Mouse (Mus musculus) retina, postnatal 7 days (tissue): Measurements from ENCODE around the gene Mylk4.
A peak's percentile ranks its signal among the peaks of the same experiment; 100 is the strongest.

Experiments used
- DNase-seq: peaks from one replicate; pipeline ENCODE4 v3.0.0-alpha.2; 2012; ENCODE audit warnings: low read depth, low spot score

Mylk4 gene

DNA sequence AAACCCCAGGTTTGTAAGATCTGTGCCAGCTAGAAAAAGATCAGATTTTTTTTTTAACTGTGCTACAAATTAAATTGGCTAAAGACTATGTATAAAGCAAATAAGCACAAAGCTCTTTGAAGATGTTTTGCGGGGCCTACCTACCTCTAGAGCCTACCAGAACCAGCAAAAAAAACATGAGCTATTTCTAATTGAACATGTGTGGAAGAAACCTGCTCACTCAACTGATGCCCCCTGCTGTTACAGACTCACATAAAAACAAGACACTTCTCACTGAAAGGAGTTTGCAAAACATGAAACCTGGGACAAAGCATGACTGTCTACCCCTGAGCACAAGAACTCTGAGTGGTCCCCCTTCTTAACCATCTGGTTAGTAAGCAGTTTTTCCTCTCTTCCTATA is 13.3 kb upstream of the Mylk4 start:
- no peak for DNase-seq

DNA sequence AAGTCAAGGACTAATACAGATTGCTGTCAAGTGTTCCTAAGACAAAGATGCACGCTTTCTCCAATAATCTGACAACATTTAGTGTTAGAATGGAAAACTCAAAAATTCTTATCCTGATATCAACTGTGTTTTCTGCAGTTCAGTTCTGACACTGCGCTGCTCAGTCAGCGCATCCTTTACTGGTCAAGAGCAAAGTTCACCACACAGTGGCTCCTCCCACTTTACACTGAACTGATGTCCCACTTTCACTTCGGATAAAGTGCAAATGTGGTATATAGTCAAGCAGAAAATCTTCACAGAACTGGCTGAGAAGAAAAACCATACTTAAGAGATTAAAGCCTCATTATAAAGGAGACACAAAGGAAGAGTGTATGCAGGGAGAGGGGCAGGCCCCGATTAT is 11.4 kb upstream of the Mylk4 start:
- no peak for DNase-seq

DNA sequence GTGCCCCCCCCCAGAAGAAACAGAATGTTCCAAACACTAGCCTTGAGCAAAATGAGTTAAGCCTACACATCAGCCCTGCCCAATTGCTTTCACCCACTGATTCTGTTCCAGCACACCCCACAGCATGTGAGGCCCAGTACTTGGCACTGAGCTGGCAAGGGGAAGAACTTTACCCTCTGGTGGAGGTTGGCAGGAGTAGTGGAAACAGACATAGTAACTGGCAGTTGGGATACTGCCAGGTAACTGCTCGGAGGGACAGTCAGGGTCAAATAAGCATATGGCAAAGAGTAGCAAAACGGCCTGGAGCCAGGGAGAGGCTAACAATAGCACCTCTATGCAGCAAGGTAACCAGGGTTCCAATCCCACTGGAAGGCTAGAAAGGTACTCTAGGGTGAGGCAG is 10.9 kb upstream of the Mylk4 start:
- DNase-seq, result no peak

DNA sequence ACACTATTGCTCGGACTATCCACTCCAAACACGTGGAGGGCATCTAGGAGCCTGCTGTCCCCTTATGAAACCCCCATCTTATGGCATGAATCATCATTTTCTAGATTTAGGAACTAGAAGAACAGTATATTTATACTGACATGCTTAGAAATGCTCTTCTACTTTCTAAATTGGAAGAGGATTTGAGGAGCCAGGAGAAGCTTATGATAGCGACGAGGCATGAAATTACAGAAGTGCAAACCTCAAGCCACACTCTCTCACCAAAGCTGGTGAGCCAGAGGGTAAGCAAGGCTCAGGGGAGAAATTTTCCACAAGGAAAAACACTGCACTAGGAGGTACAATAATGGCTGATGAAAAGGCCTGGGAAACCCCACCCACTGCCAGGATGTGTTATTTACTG is 6.0 kb upstream of the Mylk4 start:
- DNase-seq, result no peak

DNA sequence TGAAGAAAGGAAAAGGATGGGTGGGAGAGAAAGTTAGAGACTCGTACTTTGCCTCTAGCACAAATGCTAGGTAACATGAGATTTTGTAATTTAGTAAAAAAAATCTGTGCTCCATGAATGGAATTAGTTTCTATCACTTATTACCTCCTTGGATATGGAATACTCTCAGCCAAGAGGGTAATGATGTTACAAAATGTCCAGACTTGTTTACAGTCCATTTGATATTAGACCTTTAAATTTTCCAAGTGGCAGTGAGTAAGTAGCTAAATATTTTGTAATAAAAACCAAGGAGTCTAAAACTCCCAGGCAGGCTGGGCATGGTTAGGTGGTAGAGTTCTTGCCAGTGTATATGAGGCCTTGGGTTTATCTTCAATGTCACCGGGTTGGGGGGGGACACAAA is 3.8 kb upstream of the Mylk4 start:
- no peak for DNase-seq

DNA sequence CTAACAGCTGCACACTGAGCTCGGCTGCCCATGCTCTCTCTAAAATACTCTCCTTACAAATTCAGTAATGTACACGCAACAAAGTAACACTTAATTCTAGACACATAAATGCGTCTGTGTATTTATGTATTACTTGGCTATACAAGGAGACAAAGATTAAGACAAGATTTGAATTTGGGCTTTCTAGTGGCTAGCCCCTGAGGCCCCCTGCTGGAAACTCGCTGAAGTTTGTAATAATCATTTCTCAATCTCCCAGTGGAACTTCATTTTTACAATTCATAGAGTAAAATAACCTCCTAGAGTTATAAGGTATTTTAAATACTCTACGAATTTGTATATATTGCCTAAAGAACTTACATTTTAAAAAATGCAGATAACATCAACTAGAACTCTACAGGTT is 699 bp downstream of the Mylk4 start:
- no peak for DNase-seq

DNA sequence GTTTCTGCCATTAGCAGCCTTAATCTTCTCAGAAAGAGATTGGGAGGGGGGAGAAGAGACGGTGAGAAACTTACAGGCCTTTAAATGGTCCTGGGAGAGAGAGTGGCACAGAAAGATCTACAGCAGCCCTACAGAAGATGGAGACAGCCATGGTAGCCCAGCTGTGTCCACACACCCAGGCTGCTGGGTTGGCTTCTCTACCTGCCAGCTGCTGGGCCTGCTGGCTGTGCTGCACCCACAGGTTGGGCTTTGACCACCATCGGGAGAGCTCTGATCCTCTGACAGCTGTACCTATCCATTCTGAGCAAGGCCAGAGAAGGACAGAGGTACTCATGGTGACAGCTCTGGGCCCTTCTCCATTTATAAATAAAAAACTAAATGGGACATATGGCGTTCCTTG is 4.9 kb downstream of the Mylk4 start:
- DNase-seq, result no peak

DNA sequence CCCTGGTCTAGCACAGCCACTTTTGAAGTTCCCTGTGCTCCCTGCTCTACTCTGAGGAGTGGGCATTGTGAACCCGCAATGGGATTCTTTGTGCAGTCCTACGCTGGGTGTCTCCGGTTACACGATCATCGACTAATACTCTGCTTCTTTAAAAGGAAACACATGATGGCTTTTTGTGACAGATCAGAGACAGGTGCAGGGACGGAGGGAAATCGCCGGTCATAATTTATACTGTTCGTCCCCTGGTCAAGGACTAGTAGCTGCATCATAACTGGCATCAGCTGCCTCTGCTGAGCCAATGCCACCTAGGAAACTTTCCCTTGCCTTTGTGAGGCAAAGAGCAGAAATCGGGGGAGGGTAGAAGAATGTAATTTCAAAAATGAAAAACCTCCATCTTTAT is 7.4 kb downstream of the Mylk4 start:
- DNase-seq, result no peak

DNA sequence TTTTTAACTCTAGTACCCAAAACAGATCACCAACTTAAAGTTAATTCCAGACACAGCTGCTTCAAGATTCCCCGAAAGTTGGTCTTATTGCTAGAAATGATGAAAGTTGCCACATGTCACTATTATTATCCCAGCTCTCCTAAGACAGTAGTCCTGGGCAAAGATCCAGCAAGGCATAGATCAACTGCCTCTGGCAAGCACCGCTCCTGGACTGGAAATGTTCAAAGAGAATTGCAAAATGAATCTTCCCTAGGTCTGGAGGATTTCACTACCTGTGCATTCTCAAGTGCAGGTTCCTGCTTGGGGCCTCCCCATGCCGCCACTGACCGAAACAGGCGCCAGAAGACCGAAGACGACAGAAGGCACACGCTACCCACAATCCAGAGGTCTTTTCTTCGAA is 7.9 kb downstream of the Mylk4 start:
- no peak for DNase-seq

DNA sequence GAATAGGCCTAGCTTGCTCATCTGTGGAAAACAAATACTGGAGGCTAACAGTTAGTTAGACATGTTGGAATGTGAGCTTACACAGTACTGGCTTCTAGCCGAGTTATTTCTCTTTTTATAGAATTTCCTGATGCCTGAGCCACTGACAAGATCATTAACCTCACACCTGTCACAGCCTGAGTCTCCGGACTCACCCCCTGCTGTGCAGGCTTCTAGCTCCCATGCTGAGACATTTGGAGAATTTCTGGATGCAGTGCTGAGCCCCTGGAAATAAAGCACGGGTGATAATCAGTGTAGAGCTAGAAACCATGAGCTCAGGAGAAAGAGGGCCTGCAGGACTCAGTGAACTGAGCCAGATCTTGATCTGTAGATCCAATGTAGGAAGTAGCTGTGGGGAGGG is 13.8 kb downstream of the Mylk4 start:
- DNase-seq, result no peak

DNA sequence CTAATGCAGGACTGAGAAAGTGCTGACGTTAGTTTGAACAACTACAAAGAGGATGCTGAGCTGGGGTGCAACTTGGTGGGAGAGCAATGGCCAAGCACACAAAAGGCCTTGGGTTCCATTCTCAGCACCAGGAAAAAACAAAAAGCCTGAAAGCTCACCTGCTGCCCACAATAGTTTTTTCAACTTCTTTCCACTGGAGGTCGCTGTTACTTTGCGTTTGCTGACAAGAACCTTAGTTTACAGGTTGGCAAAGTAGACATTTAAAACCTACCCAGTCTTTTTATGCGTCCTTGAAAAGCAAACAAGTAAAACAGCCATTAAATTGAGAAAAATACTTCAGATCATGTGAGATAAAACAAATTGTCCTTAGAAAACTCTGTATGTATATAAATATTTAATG is 15.7 kb downstream of the Mylk4 start:
- DNase-seq, result peak; percentile 1

DNA sequence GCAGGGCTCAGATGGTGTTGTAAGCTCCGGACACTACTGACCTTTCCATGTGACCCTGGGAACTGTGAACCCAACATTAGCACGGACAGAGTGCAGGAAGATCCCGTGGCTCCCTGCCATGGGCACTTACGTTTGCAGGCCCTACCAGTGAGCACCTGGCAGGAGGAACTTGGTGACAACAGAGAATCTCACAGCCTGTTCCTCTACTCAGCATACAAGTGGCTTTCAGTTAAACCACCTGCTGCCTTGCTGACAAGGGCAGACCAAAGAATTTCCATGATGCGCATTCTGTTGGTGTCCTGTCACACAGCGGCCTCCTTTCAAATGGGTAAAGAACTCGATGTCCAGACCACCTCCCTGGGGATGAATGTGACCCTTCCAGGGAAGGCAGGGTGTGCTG is 19.3 kb downstream of the Mylk4 start:
- DNase-seq, result no peak

DNA sequence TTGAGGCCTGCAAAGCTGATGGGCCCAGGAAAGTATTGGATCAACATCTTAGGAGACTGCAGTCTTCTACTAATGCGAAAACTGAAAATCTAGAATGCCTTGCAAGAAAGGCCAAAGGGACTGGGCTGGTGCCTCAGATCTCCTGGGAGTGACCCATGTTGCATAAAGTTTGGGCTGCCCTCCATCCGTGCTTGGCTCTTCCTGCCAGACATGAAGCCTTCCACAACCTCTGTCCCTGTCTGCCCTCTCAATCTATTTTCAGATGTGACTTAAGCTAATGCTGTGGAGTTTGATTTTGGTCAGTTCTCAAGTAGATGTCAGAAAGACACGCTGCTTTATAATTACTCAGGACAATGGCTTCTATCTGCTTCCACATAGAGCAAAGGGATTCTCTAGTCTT is 20.6 kb downstream of the Mylk4 start:
- DNase-seq, result no peak

DNA sequence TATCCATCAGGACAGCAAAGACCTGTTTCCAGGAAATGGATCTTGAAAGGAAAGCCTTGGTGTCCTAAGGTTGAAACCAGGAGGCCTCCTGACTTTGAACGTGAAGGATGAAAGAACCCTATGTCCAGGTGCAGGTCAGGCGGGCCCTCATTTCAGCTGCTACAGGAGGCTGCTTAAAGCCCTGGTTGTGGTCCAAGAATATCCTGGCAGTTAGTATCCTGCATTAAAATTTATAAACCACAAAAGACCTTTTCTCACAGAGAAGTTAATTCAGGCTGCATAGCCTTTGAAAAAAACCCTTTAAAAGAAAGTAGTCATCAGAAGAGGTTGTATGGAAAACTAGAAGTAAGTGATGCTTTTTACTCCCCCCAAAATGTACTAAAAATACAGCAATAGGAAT is 23.0 kb downstream of the Mylk4 start:
- no peak for DNase-seq

DNA sequence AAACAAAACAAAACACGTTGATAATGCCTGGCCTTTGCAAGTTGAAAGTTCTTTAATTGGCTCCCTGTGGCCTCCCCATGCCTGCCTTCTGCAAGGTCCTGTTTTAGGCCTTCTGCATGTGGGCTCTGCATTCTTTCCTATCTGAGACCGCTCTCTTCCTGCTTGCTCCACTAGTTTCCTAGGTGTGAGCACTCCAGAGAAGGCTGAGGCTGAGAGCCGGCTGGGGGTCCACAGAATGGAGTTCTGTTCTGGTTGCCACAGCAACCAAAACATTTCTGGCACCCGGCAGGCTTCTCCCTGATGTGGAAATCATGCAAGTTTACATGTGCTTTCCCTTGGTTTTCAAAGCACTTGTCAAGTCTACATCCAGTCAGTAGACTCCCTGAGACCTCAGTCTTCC is 24.7 kb downstream of the Mylk4 start:
- no peak for DNase-seq

DNA sequence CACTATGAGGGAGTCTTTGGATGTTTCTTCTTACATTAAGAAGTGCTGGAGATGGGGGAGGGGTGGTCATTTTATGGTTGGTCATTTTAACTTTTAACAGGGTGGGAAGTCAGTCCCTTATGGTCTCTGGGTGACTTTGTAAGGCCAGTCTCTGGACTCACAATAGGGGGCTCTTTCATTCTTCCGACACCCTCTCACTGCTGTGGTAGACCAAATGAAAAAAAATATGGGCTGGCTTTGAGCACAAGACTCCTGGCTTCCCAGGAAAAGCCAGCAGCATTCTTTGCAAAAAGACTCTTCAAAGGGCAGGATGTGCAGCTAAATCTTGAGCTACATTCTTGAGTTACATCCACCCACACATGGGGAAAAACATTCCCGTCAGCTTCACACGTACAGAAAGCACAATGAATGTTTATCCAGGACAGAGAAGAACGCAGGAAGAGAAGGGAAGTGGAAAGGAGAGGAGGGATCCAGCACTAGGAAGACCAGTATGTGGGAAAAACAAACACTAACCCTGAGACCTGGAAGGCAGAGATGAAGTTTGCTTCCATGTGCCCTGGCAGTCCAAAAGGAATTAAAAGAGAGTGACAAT is 31.6 kb downstream of the Mylk4 start:
- DNase-seq, result no peak

DNA sequence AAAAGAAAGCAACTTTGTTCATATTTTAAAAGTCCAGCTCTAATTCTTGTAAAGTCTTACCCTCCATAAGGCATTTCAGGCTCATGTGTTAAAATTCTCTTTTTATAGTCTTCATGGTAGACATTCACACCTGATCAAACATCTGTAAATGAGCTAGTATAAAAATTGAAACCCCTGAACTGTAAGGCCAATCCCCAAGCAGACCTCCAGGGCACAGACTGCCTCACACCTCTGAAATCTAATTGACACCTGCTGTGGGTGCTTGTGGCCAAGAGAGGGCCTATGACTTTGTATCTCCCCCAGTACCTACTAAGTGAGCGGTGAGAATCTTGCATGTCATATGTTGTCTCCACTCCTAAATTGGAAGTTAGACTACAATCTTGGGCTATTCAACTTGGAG is 33.2 kb downstream of the Mylk4 start:
- DNase-seq, result no peak

DNA sequence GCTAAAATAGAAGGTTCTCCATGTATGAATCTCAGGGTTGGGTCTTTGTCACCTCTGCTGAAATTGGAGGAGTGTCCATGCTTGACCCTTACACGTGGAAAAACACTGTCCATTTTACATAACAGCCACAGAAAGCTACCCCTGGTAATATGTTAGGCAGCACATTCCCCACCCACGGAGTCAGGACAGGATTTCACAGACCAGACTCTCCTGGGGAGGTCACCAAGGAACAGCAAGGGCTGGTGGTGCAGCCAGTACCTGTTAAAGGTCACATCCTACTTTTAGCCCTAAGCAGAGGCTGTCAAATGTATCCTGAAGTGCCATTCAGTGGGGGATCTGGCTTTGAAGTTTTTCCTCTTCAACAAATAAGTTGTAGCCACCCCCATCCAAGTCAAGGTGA is 35.3 kb downstream of the Mylk4 start:
- no peak for DNase-seq

DNA sequence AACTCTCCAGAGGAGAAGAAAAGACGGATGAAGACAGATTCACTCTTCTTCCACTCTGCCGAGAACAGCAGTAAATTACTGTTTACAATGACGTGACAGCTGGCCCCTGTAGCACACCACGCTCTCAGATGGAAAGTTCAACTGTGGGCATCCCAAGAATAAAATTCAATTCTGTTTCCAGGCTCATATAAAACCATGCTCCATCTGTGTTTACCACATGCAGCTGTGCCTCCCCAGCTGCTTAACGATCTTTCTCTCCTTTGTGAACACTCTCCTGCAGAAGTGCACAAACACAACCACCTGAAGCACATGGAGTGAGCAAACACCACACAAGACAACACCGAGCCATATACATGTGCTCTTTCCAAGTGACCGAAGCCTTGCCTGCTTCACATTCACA is 42.6 kb downstream of the Mylk4 start:
- DNase-seq, result no peak

DNA sequence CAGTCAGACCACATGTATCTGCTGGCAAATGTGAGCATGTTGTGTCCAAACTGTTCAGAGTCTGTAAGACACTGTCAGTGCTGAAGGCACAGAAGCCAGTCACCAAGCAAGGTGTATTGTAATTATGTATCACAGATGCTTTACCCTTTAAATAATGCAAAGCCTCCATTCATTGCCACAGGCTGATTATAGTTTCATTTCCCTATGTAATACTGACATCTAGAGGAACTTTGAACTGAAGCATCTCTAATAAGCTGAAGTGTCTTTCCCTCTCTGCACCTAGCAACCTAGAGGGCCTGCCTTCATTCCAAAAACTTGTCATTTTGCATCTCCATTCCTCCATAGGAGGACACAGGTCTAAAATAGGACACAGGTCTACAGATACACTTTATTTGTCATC is 52.5 kb downstream of the Mylk4 start:
- no peak for DNase-seq

DNA sequence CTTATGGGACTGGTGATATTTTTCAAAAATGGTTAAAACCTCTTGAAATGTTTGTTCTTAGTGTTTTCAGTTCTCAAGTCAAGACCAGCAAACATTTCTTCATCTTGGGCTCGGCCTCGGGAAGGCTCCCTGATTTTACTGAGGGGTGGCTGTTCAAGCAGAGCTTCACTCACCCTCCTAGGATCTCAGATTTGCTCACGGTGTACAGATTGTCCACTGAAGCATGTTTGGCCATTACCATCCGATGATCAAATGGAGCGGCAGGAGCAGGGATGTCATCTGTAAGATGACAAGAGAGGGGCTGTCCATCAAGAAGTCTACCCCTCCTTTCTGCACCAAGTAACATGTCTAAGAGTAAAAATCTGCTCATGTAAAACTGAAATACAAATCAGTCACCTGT is 59.1 kb downstream of the Mylk4 start:
- no peak for DNase-seq

DNA sequence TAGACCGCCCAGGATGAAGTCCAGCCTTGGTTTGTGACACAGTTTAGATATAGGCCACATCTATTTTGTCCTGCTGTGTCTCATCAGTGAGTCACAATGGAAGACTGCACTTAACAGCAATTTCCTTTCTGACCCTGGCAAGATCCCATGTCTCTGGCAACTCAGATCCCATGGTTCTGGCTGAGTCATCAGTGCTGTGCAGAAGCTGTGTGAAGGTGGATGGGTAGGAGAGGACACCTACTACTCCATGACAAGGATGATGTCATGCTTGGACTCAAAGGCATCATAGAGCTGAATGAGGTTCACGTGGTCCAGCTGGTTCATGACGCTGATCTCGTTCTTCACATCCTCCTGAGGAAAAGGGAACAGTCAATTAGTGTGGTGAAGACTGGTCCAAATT is 62.0 kb downstream of the Mylk4 start:
- no peak for DNase-seq

DNA sequence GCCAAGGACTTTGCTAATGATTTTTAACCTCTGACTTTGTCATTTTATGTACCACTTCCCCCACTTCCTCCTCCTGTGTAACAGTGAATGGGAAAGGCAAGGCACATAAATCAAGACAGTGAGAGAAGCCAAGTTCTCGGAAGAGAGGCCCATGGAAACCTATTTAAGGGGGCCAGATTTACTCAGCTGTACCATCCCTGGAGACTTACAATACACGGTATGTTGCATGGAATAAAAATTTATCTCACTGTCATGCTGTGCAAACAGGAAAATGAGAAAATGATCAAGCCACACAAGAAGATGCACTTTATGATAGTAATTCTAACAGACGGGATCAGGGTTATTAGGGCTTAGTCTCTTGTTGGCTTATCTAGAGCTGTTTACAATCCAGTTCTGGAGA is 64.5 kb downstream of the Mylk4 start:
- no peak for DNase-seq

DNA sequence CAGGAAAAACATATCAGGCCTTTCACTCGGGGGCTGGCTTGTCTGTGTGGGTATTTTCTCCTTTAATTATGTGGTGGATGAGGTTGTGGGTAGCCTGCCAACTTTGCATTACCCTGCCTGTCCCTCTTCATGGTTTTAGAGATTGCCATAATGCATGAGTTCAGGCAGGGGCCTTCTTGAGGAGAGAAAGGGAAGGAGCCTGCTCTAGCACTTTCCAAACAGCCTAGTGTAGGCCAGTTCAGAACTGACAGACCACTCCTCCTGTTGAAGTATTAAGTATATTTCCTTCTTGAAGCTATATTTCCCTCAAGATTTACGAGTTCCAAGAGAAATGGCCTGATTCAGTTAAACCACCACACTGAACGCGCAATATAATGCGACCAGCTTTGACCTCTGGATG is 66.0 kb downstream of the Mylk4 start:
- DNase-seq, result no peak

DNA sequence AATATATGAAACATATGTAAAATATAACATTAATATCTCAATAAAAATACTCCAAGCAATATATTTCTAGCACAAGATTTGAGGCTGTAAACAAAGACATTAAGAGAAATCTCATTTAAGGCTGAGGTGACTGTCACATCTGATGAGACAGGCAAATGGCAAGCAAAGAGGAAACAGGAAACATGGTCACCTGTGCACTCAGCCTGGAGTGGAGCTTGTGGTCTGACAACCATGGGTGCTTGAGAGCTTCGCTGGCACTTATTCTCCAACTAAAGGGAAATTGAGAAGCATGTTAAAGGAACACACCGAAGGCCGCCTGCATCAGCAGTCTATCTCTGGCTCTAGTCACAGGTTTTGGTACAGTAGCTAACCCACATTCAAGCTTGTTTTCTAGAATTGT is 71.2 kb downstream of the Mylk4 start:
- no peak for DNase-seq
